Mouse (Mus musculus) C2C12 (cell line): ENCODE results near the gene Cflar. TPM values are rescaled to one million over a fixed set of nuclear protein-coding genes. Genes with fewer than 3 reads are reported as not detected.
"Not testable (repeated sequence)": the region's sequence is repeated elsewhere in the genome, so short reads cannot be mapped to it uniquely, and the experiment has no call there.

Source experiments
- H3K27me3 ChIP-seq: one replicate; pipeline ENCODE4 v1.6.1; 2011; ENCODE audit not compliant: control insufficient read depth, insufficient read depth, insufficient read length
- H3K36me3 ChIP-seq: one replicate; pipeline ENCODE4 v1.6.1; 2011; ENCODE audit not compliant: control insufficient read depth, insufficient read depth
- H3K4me3 ChIP-seq: one replicate; pipeline ENCODE4 v1.5.1; 2011; ENCODE audit warnings: mild to moderate bottlenecking, control low read depth; ENCODE audit not compliant: poor library complexity, insufficient read depth, severe bottlenecking
- H3K79me2 ChIP-seq: one replicate; pipeline ENCODE4 v1.6.1; 2011; ENCODE audit not compliant: control insufficient read depth, insufficient read depth
- H3K79me3 ChIP-seq: one replicate; pipeline ENCODE4 v1.6.1; 2011; ENCODE audit warnings: low read depth, control low read depth
- H3ac ChIP-seq: one replicate; pipeline ENCODE3; 2011; ENCODE audit warnings: low read depth; ENCODE audit not compliant: control insufficient read depth, insufficient read length
- CEBPB ChIP-seq: IDR thresholded peaks from one replicate; pipeline ENCODE4 v1.6.1; 2011; ENCODE audit warnings: low read depth, mild to moderate bottlenecking, control low read depth, moderate library complexity
- CTCF ChIP-seq: IDR thresholded peaks from one replicate; pipeline ENCODE4 v1.5.1; 2011; ENCODE audit not compliant: control insufficient read depth, insufficient read depth, insufficient read length
- FOSL1 ChIP-seq: IDR thresholded peaks from one replicate; pipeline ENCODE4 v1.8.0; 2011; ENCODE audit warnings: mild to moderate bottlenecking, low read length; ENCODE audit not compliant: poor library complexity, insufficient read depth, severe bottlenecking
- MAX ChIP-seq: IDR thresholded peaks from one replicate; pipeline ENCODE4 v1.6.1; 2011; ENCODE audit warnings: mild to moderate bottlenecking, control low read depth
- MYOD1 ChIP-seq: IDR thresholded peaks from one replicate; pipeline ENCODE4 v1.6.1; 2011; ENCODE audit warnings: low read depth; ENCODE audit not compliant: control insufficient read depth, insufficient read length
- MYOG ChIP-seq: IDR thresholded peaks from one replicate; pipeline ENCODE4 v1.6.1; 2011; ENCODE audit not compliant: control insufficient read depth, insufficient read length; ENCODE audit errors: extremely low read depth
- USF1 ChIP-seq: IDR thresholded peaks from one replicate; pipeline ENCODE4 v1.6.1; 2011; ENCODE audit warnings: low read depth, mild to moderate bottlenecking, control low read depth, moderate library complexity
- polyA plus RNA-seq: library from polyadenylated mRNA; unstranded; fragments of >200 nt; fragmentation: generic; extraction: Trizol; gene quantifications from one replicate; pipeline ENCODE4 v1.2.1, GENCODE M21; 2012; ENCODE audit warnings: missing spikeins

The Cflar gene
- polyA plus RNA-seq, 1 experiment = 23.6 TPM

- Histone ChIP-seq H3ac (no peak overlapping the region), H3K4me3 (no peak overlapping the region), H3K36me3 (no peaks in the 10 kb centered on the region), H3K79me2 (no peaks in the 10 kb centered on the region), H3K79me3 (no peaks in the 10 kb centered on the region), H3K27me3 (no peaks in the 10 kb centered on the region)
- TF ChIP-seq FOSL1 = no peak
- TF ChIP-seq MYOG = no peak
- no peak for TF ChIP-seq MYOD1
- TF ChIP-seq CTCF = no peak
- no peak for TF ChIP-seq USF1
- TF ChIP-seq CEBPB = no peak
- no peak for TF ChIP-seq MAX
Measured at GRCm38 (mm10) chr1:58677575-58677974, 33.7 kb upstream of the Cflar start.

DNA sequence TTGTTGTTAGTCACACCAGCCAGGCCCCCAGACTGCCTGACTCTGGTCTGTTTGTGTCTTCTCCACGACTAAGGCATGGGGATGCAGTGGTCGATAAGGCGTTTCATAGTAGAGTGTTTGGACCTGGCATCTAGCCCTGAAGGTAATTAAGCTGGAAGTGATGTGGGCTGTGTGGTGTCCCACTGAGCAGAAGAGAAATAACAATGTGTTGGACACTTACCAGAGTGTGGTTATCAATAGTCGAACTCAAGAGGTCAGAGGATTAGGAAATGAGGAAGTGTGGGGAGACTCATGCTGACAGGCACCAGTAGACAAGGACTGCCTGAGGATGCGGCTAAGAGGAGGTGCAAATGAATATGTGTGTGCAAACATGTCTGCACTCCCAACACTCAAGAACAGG is 32.9 kb upstream of the Cflar start:
- H3K36me3 ChIP-seq, H3K79me2 ChIP-seq, H3K27me3 ChIP-seq, H3K79me3 ChIP-seq, H3ac ChIP-seq, H3K4me3 ChIP-seq: not testable (repeated sequence)

GRCm38 (mm10) chr1:58689426-58689825 is 21.9 kb upstream of the Cflar start:
- no peaks in the 10 kb centered on the region for H3K79me3 ChIP-seq
- no peak overlapping the region for H3ac ChIP-seq
- H3K79me2 ChIP-seq = no peaks in the 10 kb centered on the region
- TF ChIP-seq USF1 = no peak
- TF ChIP-seq FOSL1 = no peak
- no peak for TF ChIP-seq CTCF
- no peak for TF ChIP-seq MYOD1
- TF ChIP-seq MAX = no peak
- no peak for TF ChIP-seq CEBPB
- no peak for TF ChIP-seq MYOG
- H3K27me3 ChIP-seq = no peaks in the 10 kb centered on the region
- no peaks in the 10 kb centered on the region for H3K36me3 ChIP-seq
- H3K4me3 ChIP-seq = no peak overlapping the region

- Histone ChIP-seq H3K36me3 (no peaks in the 10 kb centered on the region), H3ac (no peak overlapping the region), H3K27me3 (no peaks in the 10 kb centered on the region), H3K4me3 (no peak overlapping the region), H3K79me3 (no peaks in the 10 kb centered on the region), H3K79me2 (no peaks in the 10 kb centered on the region)
- TF ChIP-seq CTCF (no peak), MYOG (no peak), MAX (no peak), MYOD1 (no peak), FOSL1 (no peak), USF1 (no peak), CEBPB (no peak)
Measured at GRCm38 (mm10) chr1:58690006-58690744, 21.1 kb upstream of the Cflar start.

DNA sequence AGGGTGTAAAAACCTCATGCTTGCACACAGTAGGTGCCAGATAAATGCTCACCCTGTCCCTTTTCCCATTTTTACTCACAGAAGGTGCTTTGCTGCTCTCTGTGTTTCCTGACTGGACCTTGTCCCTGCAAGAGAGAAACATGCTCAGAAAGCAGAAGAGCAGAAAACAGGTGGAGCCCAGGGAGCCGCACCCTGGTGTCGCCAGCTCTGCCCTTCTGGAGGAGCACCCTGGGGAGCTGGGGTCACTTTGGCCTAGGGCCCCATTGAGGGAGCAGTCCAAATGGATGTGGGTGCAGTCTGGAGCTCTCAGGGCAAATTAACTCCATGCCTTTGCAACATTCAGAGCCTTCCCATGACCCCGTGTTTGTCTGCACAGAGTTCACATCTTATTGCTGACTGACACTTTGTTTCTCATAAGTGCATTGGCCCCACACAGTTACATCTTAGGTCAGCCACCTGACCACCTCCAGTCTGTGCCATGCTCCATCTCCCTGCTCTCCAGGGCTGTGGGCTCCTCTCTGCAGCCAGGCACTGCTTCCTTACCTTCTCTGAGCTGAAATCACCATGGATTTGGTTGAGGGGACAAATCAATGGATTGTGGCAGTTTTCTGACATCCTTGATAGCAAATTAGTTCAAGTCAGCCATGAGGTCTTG is 20.3 kb upstream of the Cflar start:
- H3K79me2 ChIP-seq, H3K4me3 ChIP-seq, H3ac ChIP-seq, H3K36me3 ChIP-seq, H3K27me3 ChIP-seq, H3K79me3 ChIP-seq: not testable (repeated sequence)

DNA sequence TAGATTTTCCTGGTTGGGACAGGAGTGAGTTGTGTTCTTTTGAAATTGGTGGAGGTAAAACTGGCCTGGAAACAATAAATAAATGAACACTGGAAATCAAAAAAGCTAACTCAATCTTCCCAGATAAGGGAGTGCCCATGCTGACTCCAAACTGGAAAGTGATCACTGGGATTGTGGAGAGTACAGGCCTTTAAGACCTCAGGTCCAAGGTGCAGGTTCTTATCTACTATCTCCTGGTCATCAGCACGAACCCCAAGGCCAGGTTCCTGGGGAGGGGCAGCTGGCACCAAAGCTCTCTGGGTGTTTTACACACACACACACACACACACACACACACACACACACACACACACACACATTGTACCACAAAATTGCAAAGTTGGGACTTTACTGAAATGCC is 19.6 kb upstream of the Cflar start:
- H3K79me2 ChIP-seq, H3K79me3 ChIP-seq, H3K4me3 ChIP-seq, H3ac ChIP-seq, H3K36me3 ChIP-seq, H3K27me3 ChIP-seq: not testable (repeated sequence)
